Mouse (Mus musculus) midbrain, embryonic 13.5 days (tissue): Measurements from ENCODE around the gene Nanos2. TPM values are rescaled to one million over a fixed set of nuclear protein-coding genes. Genes with fewer than 3 reads are reported as not detected.

ENCODE experiments used
- ATAC-seq: fragments of 200-750 bp; cut with Nextera tagmentation; 2 replicates; pipeline ENCODE4 v1.8.0; 2017; ENCODE audit warnings: mild to moderate bottlenecking, moderate TSS enrichment, moderate library complexity
- H3K27ac ChIP-seq: fragments of 300-500 bp; sonication (generic); 2 replicates; pipeline ENCODE4 v1.5.1; 2015; ENCODE audit warnings: inconsistent platforms, mild to moderate bottlenecking, moderate library complexity
- H3K27me3 ChIP-seq: fragments of 300-500 bp; sonication (generic); 2 replicates; pipeline ENCODE4 v1.6.1; 2015; ENCODE audit warnings: mild to moderate bottlenecking, inconsistent platforms
- H3K36me3 ChIP-seq: fragments of 300-500 bp; sonication (generic); 2 replicates; pipeline ENCODE4 v1.6.1; 2015; ENCODE audit warnings: mild to moderate bottlenecking, inconsistent platforms
- H3K4me1 ChIP-seq: fragments of 300-500 bp; sonication (generic); replicated peaks from 2 replicates; pipeline ENCODE4 v1.6.1; 2015; ENCODE audit warnings: inconsistent platforms
- H3K4me2 ChIP-seq: fragments of 300-500 bp; sonication (generic); replicated peaks from 2 replicates; pipeline ENCODE4 v1.6.1; 2015; ENCODE audit warnings: moderate library complexity, mild to moderate bottlenecking, inconsistent platforms
- H3K4me3 ChIP-seq: fragments of 300-500 bp; sonication (generic); replicated peaks from 2 replicates; pipeline ENCODE4 v1.5.1; 2015; ENCODE audit warnings: mild to moderate bottlenecking, inconsistent platforms
- H3K9ac ChIP-seq: fragments of 300-500 bp; sonication (generic); replicated peaks from 2 replicates; pipeline ENCODE4 v1.6.1; 2015; ENCODE audit warnings: mild to moderate bottlenecking, inconsistent platforms
- H3K9me3 ChIP-seq: fragments of 300-500 bp; sonication (generic); 2 replicates; pipeline ENCODE4 v1.6.1; 2016; ENCODE audit warnings: mild to moderate bottlenecking, inconsistent platforms
- WGBS: fragments of 180-500 bp; shearing (Covaris S2); methylation state at CpG from one replicate; pipeline ENCODE4 v1.1.7; 2015; 5-methylcytosine and 5-hydroxymethylcytosine counted together
- polyA plus RNA-seq: library from polyadenylated mRNA; unstranded; fragments of >200 nt; fragmentation: Nextera tagmentation; extraction: Ambion mirVana; gene quantifications from 2 replicates; pipeline ENCODE4 v1.2.1, GENCODE M21; 2015

Nanos2 gene
- polyA plus RNA-seq = 0.26 and 0.58 TPM in 2 replicates

DNA sequence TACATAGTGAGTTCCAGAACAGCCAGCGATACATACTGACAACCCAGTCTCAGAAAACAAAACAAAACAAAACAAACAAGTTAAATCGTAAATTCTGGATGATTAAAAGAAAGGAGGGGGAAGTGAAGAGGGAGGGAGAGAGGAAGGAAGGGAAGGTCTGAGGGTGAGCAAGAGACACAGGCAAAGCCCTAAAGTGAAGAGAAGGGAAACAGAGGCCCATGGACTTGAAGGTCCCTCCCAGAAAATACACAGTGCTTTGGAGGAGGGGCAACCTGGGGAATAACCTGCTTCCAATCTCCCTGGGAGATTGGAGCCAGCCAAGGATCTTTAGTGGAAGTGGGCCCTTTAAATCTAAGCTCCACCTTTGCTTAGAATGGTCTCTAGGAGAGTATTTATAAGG lies at the start of gene Nanos2:
Gene Nanos2 (plus strand): TSS at position 301 of the 400 bp plus-strand sequence.
- Histone ChIP-seq H3K9ac (no peak within 1 kb of the TSS), H3K36me3 (no peaks in the 10 kb centered on the region), H3K4me2 (no peak within 1 kb of the TSS), H3K4me1 (peaks cover 15% of the 10 kb centered on the region), H3K9me3 (no peaks in the 10 kb centered on the region), H3K27ac (no peak within 1 kb of the TSS), H3K4me3 (no peak within 1 kb of the TSS), H3K27me3 (0 out of 2 replicates have a peak, but pooled peaks cover 4% of the 10 kb centered on the region)
- WGBS = 69% methylated on average over 2 of the region's 2 CpGs
- ATAC-seq = no peak

DNA sequence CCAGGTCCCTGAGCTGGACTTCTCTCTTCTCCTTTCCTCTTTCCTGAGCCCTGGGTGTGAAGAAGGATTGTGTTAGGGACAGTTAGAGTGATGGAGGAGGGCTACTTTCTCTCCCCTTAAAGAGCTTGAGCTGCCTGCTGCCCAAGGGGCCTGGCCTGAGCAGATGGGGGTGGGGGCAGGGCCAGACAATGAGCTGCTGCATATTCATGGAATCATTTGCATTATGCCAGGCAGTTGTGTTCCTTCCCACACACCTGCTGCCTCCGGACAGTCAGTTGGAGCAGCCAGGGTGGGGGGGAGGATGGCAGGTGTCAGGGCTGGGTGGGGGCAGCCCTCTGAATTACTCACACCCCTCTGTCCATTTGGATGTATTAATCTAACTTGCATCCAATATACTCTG lies 44.8 kb upstream of the Nanos2 start:
- peak overlapping the region; percentile 16 for H3K4me3 ChIP-seq
- H3K9ac ChIP-seq = peak overlapping the region; percentile 51
- H3K4me1 ChIP-seq = peaks cover 79% of the 10 kb centered on the region
- peak overlapping the region; percentile 88 for H3K27ac ChIP-seq
- H3K9me3 ChIP-seq = no peaks in the 10 kb centered on the region
- H3K4me2 ChIP-seq = peak overlapping the region; percentile 46
- no peaks in the 10 kb centered on the region for H3K27me3 ChIP-seq
- peaks cover 42% of the 10 kb centered on the region for H3K36me3 ChIP-seq
- peak; percentile 91 for ATAC-seq
- WGBS = 0% methylated on average over 1 of the region's 1 CpGs

DNA sequence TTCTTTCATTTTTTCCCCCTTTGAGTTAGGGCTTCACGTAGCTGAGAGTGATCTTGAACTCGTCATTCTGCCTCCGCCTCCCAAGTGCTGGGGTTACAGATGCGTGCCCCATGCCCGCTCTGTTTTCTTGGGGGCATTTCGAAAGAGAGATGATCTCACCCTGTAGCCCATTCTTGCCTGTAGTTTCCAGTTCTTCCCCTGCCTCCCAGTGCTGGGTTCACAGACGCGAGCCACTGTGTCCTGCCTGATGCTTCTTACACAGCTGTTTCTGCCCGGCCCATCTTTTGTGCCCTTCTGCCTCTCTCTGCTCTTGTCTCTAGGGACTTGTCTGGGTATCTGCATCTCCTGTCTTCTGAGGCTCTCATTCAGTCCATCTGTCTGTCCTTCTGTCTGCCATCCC lies 44.4 kb upstream of the Nanos2 start:
- Histone ChIP-seq H3K27me3 (no peaks in the 10 kb centered on the region), H3K9me3 (no peaks in the 10 kb centered on the region), H3K4me3 (no peak overlapping the region), H3K4me2 (peak overlapping the region; percentile 46; the same call in 1 of the 2 replicates), H3K9ac (peak overlapping the region; percentile 2; the same call in 1 of the 2 replicates), H3K27ac (peak overlapping the region; percentile 88), H3K4me1 (peaks cover 81% of the 10 kb centered on the region), H3K36me3 (peaks cover 46% of the 10 kb centered on the region)
- ATAC-seq = peak; percentile 34
- WGBS = 35% methylated on average over 9 of the region's 9 CpGs

DNA sequence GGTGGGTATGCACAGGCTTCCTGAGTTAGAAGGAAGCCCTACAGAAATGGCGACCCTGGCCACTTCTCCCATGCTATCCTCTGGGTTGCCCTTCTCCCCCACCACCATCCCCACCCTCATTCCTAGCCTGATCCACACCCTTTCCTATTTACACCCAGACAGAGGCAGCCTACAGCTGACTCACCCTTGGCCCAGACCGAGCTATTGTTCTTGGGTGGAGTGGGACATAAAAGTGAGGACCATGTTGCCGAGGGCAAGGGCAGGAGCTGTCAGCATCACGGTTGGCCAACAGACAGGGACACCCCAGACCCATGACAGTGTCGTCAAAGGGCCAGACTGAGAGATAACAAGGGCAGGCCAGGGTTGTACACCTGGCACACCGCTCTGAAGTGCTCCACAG lies 39.0 kb upstream of the Nanos2 start:
- WGBS = 51% methylated on average over 6 of the region's 6 CpGs

DNA sequence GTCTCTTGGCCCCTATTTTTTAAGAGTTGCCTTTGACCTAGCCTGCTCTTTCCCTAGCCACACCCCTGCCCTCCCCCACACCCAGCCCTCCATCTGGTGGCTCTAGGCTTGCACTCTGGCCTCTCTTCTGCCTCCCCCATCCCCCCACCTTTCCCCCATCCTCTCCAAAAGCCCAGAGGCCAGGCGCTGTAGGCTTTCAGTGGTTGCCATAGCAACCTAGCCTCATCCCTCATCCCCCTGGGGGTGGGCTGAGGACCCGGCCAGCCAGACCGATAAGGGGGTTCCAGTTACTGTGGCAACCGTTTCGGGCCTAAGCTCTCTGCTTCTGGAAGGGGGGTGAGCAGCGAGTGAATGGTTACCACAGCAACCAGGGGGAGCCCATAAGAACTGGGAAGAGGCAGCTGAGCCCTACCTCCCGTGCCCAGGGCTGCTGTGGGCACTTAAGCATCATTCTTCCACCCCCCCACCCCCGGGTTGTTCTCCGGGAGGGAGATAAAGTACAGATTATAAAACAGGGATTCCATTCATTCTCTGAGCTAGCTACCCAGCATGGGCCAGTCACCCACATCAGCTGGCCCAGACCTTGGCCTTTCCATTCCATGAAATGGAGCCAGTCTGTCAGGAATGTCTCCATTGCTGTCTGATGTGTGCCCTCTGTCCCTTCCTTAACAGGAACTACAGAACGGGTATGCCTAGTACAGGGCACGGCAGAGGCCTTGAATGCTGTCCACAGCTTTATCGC lies 37.2 kb upstream of the Nanos2 start:
- H3K27ac ChIP-seq = peak overlapping the region; percentile 97
- H3K27me3 ChIP-seq = no peaks in the 10 kb centered on the region
- ATAC-seq = peak; percentile 95
- no peaks in the 10 kb centered on the region for H3K9me3 ChIP-seq
- H3K4me1 ChIP-seq = peaks cover 55% of the 10 kb centered on the region
- H3K9ac ChIP-seq = peak overlapping the region; percentile 49
- H3K4me2 ChIP-seq = peak overlapping the region; percentile 49
- peaks cover 56% of the 10 kb centered on the region for H3K36me3 ChIP-seq
- WGBS = 5% methylated on average over 12 of the region's 12 CpGs
- peak overlapping the region; percentile 19 for H3K4me3 ChIP-seq

More for the DNA sequence above, 39.0 kb upstream of the Nanos2 start:
- no peak for ATAC-seq
- Histone ChIP-seq H3K9ac (peak overlapping the region; percentile 49; the same call in 1 of the 2 replicates), H3K9me3 (no peaks in the 10 kb centered on the region), H3K27ac (peak overlapping the region; percentile 97), H3K36me3 (peaks cover 44% of the 10 kb centered on the region), H3K4me3 (no peak overlapping the region), H3K4me2 (no peak overlapping the region), H3K27me3 (no peaks in the 10 kb centered on the region), H3K4me1 (peaks cover 73% of the 10 kb centered on the region)

DNA sequence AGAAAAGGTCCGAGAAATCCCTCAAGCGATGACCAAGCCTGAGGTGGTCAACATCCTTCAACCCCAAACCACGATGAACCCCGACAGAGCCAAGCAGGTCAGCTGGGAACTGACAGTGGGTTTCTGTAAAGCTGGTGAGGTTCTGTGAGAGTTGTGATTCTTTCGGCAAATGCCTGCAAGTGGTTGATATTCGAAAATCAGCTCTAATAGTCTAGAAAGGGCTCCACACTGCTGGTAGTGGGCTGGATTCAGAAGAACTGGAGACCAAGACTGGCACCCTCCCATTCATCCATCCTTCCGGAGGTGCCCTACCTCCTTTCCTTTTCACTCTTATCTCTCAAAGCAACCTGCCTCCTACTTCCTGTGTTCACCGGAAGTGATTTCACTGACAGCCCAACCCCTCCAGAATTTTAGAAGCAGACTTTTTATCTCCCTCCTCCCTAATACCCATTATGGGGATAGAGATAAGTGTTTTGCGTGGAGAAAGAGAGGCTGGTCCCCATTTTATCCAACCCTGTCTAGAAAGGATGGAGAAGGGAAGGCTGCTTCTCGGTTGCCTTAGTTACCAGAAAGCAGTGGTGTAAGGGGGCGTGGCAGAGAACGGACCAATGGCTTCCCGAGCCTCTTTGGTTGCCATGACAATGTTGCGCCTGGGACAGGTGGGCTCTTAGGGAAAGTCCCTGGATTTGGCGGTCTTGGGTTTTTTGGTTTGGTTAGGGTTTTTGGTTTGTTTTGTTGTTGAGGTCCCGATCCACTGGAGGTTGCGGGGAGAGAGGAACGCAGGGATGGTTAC lies 36.5 kb upstream of the Nanos2 start:
- Histone ChIP-seq H3K27ac (peak overlapping the region; percentile 97), H3K4me1 (peaks cover 52% of the 10 kb centered on the region), H3K4me2 (peak overlapping the region; percentile 49), H3K27me3 (no peaks in the 10 kb centered on the region), H3K9me3 (no peaks in the 10 kb centered on the region), H3K4me3 (peak overlapping the region; percentile 19; the same call in 1 of the 2 replicates), H3K36me3 (peaks cover 54% of the 10 kb centered on the region), H3K9ac (peak overlapping the region; percentile 49)
- 12% methylated on average over 18 of the region's 18 CpGs for whole genome bisulfite sequencing
- peak; percentile 32; the same call in 1 of the 2 replicates for ATAC-seq

DNA sequence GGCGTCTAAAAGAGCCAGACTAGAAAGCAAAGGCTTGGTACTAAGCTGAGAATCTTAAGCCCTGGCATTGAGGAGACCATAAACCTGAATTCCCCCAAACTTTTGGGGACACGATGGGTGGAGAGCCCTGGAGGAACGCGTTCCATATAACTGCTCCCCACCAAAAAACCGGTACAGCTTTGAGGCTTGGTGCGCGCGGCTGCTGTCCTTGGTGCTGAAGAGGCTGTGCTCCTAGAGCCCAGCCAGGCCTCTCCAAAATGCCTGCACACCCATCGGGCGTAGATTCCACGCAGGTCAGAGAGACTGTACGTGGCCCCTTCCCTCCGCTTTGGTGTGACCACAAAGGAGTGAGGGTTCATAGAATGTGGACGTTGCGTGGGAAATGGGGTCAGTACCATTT lies 35.8 kb upstream of the Nanos2 start:
- H3K4me1 ChIP-seq = peaks cover 52% of the 10 kb centered on the region
- H3K9ac ChIP-seq = peak overlapping the region; percentile 44
- H3K36me3 ChIP-seq = peaks cover 55% of the 10 kb centered on the region
- H3K27ac ChIP-seq = peak overlapping the region; percentile 97
- H3K4me3 ChIP-seq = 0 out of 2 replicates have a peak overlapping the region, but pooled peaks have one; percentile 1
- H3K9me3 ChIP-seq = no peaks in the 10 kb centered on the region
- peak overlapping the region; percentile 49 for H3K4me2 ChIP-seq
- ATAC-seq = no peak
- no peaks in the 10 kb centered on the region for H3K27me3 ChIP-seq
- 22% methylated on average over 15 of the region's 15 CpGs for WGBS

DNA sequence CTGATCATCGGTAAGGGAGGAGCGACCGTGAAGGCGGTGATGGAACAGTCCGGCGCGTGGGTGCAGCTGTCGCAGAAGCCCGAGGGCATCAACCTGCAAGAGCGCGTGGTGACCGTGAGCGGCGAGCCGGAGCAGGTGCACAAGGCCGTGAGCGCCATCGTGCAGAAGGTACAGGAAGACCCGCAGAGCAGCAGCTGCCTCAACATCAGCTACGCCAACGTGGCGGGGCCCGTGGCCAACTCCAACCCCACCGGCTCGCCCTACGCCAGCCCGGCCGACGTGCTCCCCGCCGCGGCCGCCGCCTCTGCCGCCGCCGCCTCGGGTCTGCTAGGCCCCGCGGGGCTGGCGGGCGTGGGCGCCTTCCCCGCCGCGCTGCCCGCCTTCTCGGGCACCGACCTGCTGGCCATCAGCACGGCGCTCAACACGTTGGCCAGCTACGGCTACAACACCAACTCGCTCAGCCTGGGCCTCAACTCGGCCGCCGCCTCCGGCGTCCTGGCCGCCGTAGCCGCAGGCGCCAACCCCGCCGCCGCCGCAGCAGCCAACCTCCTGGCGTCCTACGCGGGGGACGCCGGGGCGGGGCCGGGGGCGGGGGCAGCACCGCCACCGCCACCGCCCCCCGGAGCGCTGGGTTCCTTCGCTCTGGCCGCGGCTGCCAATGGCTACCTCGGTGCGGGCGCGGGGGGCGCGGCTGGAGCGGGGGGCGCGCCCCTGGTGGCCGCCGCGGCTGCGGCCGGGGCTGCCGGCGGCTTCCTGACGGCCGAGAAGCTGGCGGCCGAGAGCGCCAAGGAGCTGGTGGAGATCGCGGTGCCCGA lies 29.4 kb upstream of the Nanos2 start:
- peak; percentile 45 for ATAC-seq
- Histone ChIP-seq H3K36me3 (peaks cover 55% of the 10 kb centered on the region), H3K27ac (peak overlapping the region; percentile 80), H3K4me3 (peak overlapping the region; percentile 38), H3K4me2 (peak overlapping the region; percentile 67), H3K9ac (peak overlapping the region; percentile 61), H3K27me3 (no peaks in the 10 kb centered on the region), H3K4me1 (peaks cover 61% of the 10 kb centered on the region), H3K9me3 (no peaks in the 10 kb centered on the region)
- WGBS = under 1% methylated on average over 81 of the region's 107 CpGs

DNA sequence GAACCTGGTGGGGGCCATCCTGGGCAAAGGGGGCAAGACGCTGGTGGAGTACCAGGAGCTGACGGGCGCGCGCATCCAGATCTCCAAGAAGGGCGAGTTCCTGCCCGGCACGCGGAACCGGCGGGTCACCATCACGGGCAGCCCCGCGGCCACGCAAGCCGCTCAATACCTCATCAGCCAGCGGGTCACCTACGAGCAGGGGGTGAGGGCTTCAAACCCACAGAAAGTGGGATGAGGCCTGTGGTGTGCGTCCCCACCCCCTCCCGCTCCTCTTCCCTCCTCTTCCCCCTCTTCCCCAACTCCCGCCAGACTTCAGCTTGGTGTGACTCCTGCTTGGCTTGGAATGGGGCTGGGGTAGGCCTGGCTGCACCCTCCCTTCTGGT lies 28.8 kb upstream of the Nanos2 start:
- Histone ChIP-seq H3K4me1 (peaks cover 67% of the 10 kb centered on the region), H3K9ac (peak overlapping the region; percentile 61), H3K27me3 (no peaks in the 10 kb centered on the region), H3K4me3 (peak overlapping the region; percentile 38), H3K9me3 (no peaks in the 10 kb centered on the region), H3K4me2 (peak overlapping the region; percentile 67), H3K36me3 (peaks cover 49% of the 10 kb centered on the region), H3K27ac (peak overlapping the region; percentile 80)
- peak; percentile 12; the same call in 1 of the 2 replicates for ATAC-seq
- 2% methylated on average over 21 of the region's 21 CpGs for WGBS

DNA sequence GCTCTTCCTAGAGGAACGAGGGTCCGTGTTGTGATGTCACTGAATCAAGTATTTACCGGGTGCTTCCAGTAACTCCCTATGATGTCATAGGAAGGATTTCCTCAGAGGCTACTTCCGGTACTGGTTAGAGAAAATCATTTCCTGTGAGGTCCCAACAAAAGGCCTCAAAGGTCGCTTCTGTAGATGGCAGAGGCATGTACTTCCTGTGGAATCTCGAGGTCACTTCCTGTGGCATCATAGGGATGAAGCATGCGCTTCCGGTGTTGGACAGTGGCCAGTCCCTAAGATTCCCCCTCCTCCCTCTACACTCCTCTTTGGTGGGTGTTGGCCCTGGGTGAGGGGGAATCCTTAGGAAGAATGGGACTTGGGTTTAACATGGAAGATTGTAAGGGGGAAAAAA lies 27.8 kb upstream of the Nanos2 start:
- Histone ChIP-seq H3K4me1 (peaks cover 78% of the 10 kb centered on the region), H3K27ac (peak overlapping the region; percentile 64), H3K9ac (no peak overlapping the region), H3K4me3 (no peak overlapping the region), H3K4me2 (no peak overlapping the region), H3K27me3 (no peaks in the 10 kb centered on the region), H3K9me3 (no peaks in the 10 kb centered on the region), H3K36me3 (peaks cover 39% of the 10 kb centered on the region)
- WGBS = 73% methylated on average over 8 of the region's 8 CpGs
- ATAC-seq = no peak

DNA sequence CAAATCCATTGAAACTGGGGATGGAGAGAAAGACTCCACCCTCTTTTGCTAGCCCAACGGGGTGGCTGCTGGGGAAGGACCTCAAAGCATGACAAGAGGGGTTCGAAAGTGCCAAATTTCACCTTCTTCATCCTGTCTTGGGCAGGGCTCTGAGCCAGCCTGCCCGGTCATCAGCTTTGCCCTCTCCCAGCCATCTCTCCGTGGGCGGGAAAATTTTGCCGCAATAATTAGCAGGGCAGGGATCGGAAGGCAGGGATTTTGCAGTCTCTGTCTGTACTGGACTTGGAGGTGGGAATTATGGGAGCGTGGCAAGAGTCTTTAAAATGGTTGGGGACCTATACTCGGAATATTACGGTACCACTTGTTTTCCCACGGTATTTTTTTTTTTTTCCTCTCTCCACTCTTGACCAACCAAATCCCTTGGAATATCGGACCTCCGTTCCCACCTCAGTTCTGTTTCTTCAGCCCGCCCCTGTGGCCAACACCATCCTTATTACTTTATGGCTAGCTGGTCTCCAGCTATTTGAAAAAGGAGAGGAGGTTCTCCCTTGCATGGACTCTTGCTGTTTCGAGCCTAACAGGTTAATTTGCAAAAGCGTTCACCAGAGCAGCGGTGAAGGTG lies 24.9 kb upstream of the Nanos2 start:
- ATAC-seq = no peak
- WGBS = 1% methylated on average over 17 of the region's 17 CpGs
- Histone ChIP-seq H3K27me3 (no peaks in the 10 kb centered on the region), H3K4me1 (peaks cover 78% of the 10 kb centered on the region), H3K9ac (peak overlapping the region; percentile 56), H3K4me2 (peak overlapping the region; percentile 63), H3K4me3 (peak overlapping the region; percentile 34), H3K9me3 (no peaks in the 10 kb centered on the region), H3K27ac (peak overlapping the region; percentile 60), H3K36me3 (peaks cover 25% of the 10 kb centered on the region)
